Mouse (Mus musculus) stomach, embryonic 16.5 days (tissue): Measurements from ENCODE around the gene Ahdc1. TPM values are rescaled to one million over a fixed set of nuclear protein-coding genes. Genes with fewer than 3 reads are reported as not detected.

Experiments used
- ATAC-seq: fragments of 200-750 bp; cut with Nextera tagmentation; 2 replicates; pipeline ENCODE4 v1.8.0; 2017; ENCODE audit warnings: moderate number of reproducible peaks, moderate TSS enrichment; ENCODE audit not compliant: insufficient read depth, low FRiP score
- H3K27ac ChIP-seq: fragments of 300-500 bp; sonication (generic); 2 replicates; pipeline ENCODE4 v1.5.1; 2014; ENCODE audit warnings: low read length
- H3K27me3 ChIP-seq: fragments of 300-500 bp; sonication (generic); 2 replicates; pipeline ENCODE4 v1.6.1; 2014; ENCODE audit warnings: low read length, control low read depth, mixed read lengths; ENCODE audit not compliant: control insufficient read depth, insufficient read depth
- H3K36me3 ChIP-seq: fragments of 300-500 bp; sonication (generic); 2 replicates; pipeline ENCODE4 v1.6.1; 2014; ENCODE audit warnings: low read length; ENCODE audit not compliant: control insufficient read depth, insufficient read depth
- H3K4me1 ChIP-seq: fragments of 300-500 bp; sonication (generic); 2 replicates; pipeline ENCODE4 v1.6.1; 2014; ENCODE audit warnings: low read length, control low read depth, mixed read lengths; ENCODE audit not compliant: control insufficient read depth, insufficient read depth
- H3K4me2 ChIP-seq: fragments of 300-500 bp; sonication (generic); 2 replicates; pipeline ENCODE4 v1.6.1; 2014; ENCODE audit warnings: low read depth, low read length, mixed read lengths
- H3K4me3 ChIP-seq: fragments of 300-500 bp; sonication (generic); replicated peaks from 2 replicates; pipeline ENCODE4 v1.5.1; 2014; ENCODE audit warnings: mild to moderate bottlenecking, low read length
- H3K9ac ChIP-seq: fragments of 300-500 bp; sonication (generic); 2 replicates; pipeline ENCODE4 v1.6.1; 2014; ENCODE audit warnings: low read length
- H3K9me3 ChIP-seq: fragments of 300-500 bp; sonication (generic); replicated peaks from 2 replicates; pipeline ENCODE4 v1.6.1; 2016; ENCODE audit warnings: low read length, control low read depth; ENCODE audit not compliant: control insufficient read depth
- WGBS: fragments of 180-500 bp; shearing (Covaris S2); extraction: QIAGEN DNeasy Blood & Tissue Kit; methylation state at CpG from one replicate; pipeline ENCODE4 v1.1.7; 2014; 5-methylcytosine and 5-hydroxymethylcytosine counted together
- polyA plus RNA-seq: library from polyadenylated mRNA; unstranded; fragments of >200 nt; fragmentation: Nextera tagmentation; extraction: Ambion mirVana; gene quantifications from 2 replicates; pipeline ENCODE4 v1.2.1, GENCODE M21; 2015

Gene Ahdc1
- polyA plus RNA-seq, 1 experiment from 2014 or later = 7.1 TPM

DNA sequence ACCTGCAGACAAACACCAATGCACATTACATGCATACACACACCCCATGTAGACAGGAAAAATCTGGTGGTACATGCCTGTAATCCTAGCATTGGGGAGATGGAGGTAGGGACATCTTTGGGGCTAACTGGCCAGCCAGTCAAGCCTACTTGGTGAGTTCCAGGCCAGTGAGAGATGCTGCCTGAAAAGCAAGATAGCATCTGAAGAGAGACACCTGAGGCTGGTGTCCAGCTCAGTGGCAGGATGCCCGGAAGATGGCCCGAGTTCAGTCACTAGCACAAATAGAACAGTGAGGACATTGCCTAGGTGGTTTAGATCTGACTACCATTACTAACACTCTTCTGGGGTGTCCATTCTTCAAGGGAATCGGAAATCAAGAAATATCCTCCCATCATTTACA lies 69.8 kb downstream of the Ahdc1 start:
- H3K36me3 ChIP-seq = no peaks in the 10 kb centered on the region
- no peak for ATAC-seq
- WGBS = 96% methylated on average over 3 of the region's 3 CpGs

DNA sequence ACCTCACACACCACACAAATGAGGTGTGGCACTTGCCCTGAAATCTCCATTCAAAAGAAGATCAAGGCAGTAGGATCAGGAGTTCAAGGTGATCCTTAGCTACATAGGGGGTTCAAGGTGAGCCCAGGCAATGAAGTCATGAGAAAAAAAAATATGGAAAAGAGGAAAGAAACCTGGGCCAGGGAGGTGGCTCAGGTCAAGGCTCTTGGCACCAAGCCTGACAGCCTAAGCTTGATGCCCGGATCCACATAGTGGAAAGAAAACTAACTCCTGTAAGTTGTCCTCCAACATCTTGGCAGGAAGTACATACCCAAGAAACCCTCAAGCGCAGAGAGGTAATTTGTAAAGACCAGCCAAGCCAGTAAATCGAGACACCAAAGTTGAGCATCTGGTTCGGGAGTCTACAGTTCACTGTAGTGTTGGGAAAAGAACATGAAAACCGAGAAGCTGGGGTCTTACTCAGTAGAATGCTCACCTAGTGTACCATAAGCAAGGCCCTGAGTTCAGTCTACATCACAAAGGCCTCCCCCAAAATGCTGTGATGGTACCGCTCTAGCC lies 71.2 kb downstream of the Ahdc1 start:
- Histone ChIP-seq H3K27ac (0 out of 2 replicates have a peak overlapping the region, but pooled peaks have one; percentile 8), H3K9ac (no peak overlapping the region), H3K9me3 (no peaks in the 10 kb centered on the region), H3K27me3 (no peaks in the 10 kb centered on the region), H3K4me1 (peaks cover 49% of the 10 kb centered on the region), H3K36me3 (no peaks in the 10 kb centered on the region), H3K4me3 (no peak overlapping the region), H3K4me2 (no peak overlapping the region)
- WGBS = 82% methylated on average over 6 of the region's 6 CpGs
- no peak for ATAC-seq

More for the DNA sequence above, 69.8 kb downstream of the Ahdc1 start:
- Histone ChIP-seq H3K9ac (no peak overlapping the region), H3K4me3 (no peak overlapping the region), H3K4me2 (no peak overlapping the region), H3K27ac (no peak overlapping the region), H3K27me3 (no peaks in the 10 kb centered on the region), H3K9me3 (no peaks in the 10 kb centered on the region), H3K4me1 (peaks cover 35% of the 10 kb centered on the region)

DNA sequence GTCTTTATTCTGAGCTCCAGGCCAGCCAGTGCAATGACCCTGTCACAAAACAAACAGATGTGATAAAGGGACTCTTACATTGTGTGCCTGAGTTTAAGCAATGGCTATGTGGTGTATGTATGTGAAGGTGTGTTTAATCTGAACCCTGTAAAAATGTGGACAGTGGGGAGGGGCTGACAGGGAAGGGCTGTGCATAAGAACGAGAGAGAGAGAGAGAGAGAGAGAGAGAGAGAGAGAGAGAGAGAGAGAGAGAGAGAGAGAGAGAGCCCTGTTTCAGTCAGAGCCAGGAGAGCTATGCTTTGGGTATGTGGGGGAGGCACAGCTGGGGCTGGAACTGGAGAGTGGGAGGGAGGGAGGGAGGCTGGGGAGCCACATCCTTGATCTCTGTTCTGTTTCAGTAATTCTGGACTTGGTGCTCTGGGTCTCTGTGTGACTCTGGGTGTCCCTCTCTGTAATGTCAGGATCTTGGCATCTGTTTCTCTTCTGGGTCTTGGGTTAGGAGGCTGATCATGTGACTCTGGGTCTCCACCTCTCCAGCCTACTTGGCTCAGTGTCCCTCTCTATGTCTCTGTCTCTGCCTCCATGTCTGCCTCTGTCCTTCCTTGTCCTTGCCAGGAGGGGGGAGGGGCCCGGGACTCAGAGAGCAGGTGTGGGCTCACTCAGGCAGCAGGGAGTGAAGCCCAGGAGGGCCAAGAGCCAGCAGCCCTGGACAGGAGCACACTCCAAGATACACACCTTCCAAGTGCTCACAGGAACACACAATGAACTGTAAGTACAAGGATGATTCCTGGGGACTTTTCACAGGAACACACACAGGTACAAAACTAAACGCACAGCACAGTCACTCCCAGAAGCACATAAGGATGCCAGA lies 73.2 kb downstream of the Ahdc1 start:
- peak overlapping the region; percentile 42 for H3K4me3 ChIP-seq
- H3K9me3 ChIP-seq = no peaks in the 10 kb centered on the region
- peak overlapping the region; percentile 93 for H3K27ac ChIP-seq
- H3K36me3 ChIP-seq = no peaks in the 10 kb centered on the region
- H3K4me1 ChIP-seq = peaks cover 56% of the 10 kb centered on the region
- peak overlapping the region; percentile 69 for H3K9ac ChIP-seq
- ATAC-seq = peak; percentile 65
- no peaks in the 10 kb centered on the region for H3K27me3 ChIP-seq
- 2% methylated on average over 3 of the region's 3 CpGs for WGBS
- H3K4me2 ChIP-seq = peak overlapping the region; percentile 85

DNA sequence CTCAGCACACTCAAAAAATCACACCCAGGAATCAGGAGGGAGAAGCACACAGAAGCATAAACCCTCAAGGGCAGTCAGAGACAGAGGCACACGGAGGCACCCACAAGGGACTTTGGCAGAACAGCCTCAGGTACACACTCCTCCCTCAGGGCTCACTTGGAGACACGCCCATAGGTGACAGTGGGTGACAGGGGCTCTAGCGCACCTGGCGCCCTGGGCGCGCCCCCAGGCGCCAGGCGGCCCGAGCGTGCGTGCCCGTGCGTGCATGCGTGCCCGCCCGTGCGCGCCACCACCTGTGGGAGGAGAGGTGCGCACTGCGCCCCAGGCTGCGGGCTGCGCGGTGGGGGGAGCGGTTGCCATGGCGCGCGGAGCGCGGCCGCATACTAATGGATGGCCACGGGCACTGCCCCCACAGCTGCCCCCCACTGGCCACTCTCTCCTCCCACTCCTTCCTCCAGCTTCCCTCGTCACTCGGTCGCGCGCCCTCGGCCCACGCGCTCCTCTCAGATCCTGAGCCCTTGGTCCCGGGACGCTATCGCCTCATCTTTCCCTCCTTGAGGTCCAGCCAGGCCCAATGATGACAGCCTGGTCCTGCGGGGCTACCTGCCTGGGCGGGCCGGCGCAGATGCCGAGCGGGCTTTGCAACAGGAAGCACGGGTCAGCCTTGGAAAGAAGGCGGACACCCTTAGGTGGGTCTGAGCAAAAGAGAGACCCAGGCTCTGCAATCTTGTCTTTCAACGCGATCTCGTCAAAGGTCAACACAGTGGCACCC lies 74.1 kb downstream of the Ahdc1 start:
- peak; percentile 56 for ATAC-seq
- Histone ChIP-seq H3K36me3 (no peaks in the 10 kb centered on the region), H3K4me1 (peaks cover 63% of the 10 kb centered on the region), H3K9ac (peak overlapping the region; percentile 69), H3K4me3 (peak overlapping the region; percentile 42), H3K27me3 (no peaks in the 10 kb centered on the region), H3K9me3 (no peaks in the 10 kb centered on the region), H3K4me2 (peak overlapping the region; percentile 85), H3K27ac (peak overlapping the region; percentile 93)
- 2% methylated on average over 53 of the region's 53 CpGs for WGBS

DNA sequence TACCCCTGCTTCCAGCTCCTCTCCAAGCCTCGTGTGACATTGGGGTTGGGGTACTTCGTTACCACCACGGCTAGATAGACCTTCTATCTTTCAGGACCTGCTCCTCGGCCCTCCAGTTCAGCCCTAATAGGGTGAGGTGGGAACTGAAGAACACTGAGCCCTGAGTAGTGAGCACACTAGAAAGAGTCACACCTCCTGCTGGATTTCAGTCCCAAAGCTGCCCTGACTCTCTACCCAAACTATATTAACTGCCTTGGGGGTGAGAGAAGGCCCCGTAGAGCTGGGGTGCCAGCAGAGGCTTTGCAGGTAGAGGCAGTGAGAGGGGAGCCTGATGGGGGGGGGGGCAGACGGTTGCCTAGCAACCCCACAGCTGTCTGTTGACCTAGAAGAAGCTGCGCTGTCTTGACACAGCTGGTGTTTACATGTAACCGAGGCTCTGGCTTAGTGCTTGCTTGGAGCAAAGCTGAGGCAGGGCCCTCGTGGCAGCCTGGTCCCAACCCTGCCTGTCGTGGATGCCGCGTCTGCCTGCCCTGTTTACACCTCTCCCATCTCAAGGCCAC lies 74.8 kb downstream of the Ahdc1 start:
- 0 out of 2 replicates have a peak, but pooled peaks have one; percentile 12 for ATAC-seq

DNA sequence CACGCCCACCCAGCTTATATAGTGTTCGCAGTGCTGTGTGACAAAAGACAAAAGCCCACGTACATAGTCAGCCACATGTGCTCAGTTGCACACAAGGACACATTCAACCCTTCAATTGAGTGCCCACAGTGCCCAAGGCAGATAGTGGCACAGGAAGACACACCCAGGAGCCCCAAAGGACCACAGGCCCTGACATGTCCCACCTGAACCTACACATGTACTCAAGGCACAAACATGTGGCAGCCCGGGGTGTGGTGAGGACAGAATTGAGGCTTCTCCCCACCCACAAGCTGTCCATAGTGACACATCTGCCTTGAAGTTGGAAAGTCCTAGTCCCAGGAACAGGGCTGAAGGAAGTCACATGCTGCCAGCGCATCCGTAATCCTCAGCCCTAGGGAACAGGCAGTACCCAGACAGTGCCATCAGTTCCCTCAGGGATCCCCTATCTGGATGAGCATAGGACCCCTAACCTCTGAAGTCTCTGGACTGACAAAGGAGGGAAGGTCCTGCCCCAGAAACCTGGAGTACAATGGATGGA lies 76.2 kb downstream of the Ahdc1 start:
- Histone ChIP-seq H3K4me3 (no peak overlapping the region), H3K9ac (peak overlapping the region; percentile 54), H3K27ac (peak overlapping the region; percentile 93), H3K4me2 (0 out of 2 replicates have a peak overlapping the region, but pooled peaks have one; percentile 14), H3K36me3 (no peaks in the 10 kb centered on the region), H3K4me1 (peaks cover 82% of the 10 kb centered on the region), H3K9me3 (no peaks in the 10 kb centered on the region), H3K27me3 (no peaks in the 10 kb centered on the region)
- ATAC-seq = no peak
- WGBS = 73% methylated on average over 6 of the region's 6 CpGs

More for the DNA sequence above, 74.8 kb downstream of the Ahdc1 start:
- peak overlapping the region; percentile 69 for H3K9ac ChIP-seq
- no peaks in the 10 kb centered on the region for H3K27me3 ChIP-seq
- peak overlapping the region; percentile 42 for H3K4me3 ChIP-seq
- WGBS = 15% methylated on average over 12 of the region's 12 CpGs
- H3K4me2 ChIP-seq = peak overlapping the region; percentile 85
- peak overlapping the region; percentile 93 for H3K27ac ChIP-seq
- no peaks in the 10 kb centered on the region for H3K36me3 ChIP-seq
- H3K4me1 ChIP-seq = peaks cover 70% of the 10 kb centered on the region
- H3K9me3 ChIP-seq = no peaks in the 10 kb centered on the region

DNA sequence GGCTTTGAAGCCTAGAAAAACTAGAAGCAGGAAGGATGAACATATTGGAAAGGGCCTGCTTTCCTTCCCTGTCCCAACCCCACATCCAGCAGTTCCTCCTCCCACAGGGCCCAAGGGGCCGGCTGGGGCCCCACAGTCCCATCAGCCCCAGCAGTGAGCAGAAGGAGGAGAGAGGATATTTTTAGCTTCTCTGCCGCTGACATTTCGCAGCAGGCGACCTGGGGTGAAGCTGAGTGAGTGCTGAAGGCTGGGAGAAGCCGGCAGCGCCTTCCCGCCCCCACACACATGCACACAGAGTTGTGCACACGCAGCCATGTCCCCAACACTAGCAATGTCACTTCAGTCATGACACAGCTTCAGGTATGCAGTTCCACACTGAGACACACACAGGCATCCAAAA lies 76.8 kb downstream of the Ahdc1 start:
- ATAC-seq = peak; percentile 14; the same call in 1 of the 2 replicates
- Histone ChIP-seq H3K36me3 (no peaks in the 10 kb centered on the region), H3K27me3 (no peaks in the 10 kb centered on the region), H3K4me1 (peaks cover 88% of the 10 kb centered on the region), H3K27ac (peak overlapping the region; percentile 93), H3K4me2 (0 out of 2 replicates have a peak overlapping the region, but pooled peaks have one; percentile 14), H3K4me3 (no peak overlapping the region), H3K9me3 (no peaks in the 10 kb centered on the region), H3K9ac (peak overlapping the region; percentile 54)
- WGBS = 17% methylated on average over 8 of the region's 8 CpGs

DNA sequence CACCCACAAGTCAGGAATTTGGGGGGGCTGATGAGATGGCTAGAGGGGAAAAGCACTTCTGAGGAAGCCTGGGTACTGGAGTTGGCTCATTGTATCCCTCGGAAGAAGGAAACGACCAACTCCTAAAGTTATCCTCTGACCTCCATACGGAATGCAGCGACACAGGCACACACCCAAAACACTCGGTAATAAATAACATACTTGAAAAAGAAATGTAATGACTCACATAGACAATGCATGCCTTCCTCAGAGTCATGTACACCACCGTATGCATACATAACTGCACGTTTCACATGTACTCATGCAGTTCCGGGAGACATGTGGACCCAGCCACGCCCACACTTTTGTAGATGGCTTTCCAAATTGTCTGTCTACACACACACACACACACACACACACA lies 78.3 kb downstream of the Ahdc1 start:
- H3K4me1 ChIP-seq = peaks cover 92% of the 10 kb centered on the region
- peak overlapping the region; percentile 94 for H3K27ac ChIP-seq
- H3K9me3 ChIP-seq = no peaks in the 10 kb centered on the region
- no peak overlapping the region for H3K4me3 ChIP-seq
- WGBS = 53% methylated on average over 9 of the region's 9 CpGs
- ATAC-seq = no peak
- no peak overlapping the region for H3K4me2 ChIP-seq
- no peaks in the 10 kb centered on the region for H3K27me3 ChIP-seq
- no peak overlapping the region for H3K9ac ChIP-seq
- H3K36me3 ChIP-seq = no peaks in the 10 kb centered on the region
